Mouse (Mus musculus): ENCODE results near the gene Prn. TPM values are rescaled to one million over a fixed set of nuclear protein-coding genes. Genes with fewer than 3 reads are reported as not detected.

Gene Prn
- polyA plus RNA-seq, 1 experiment: not detected

- Histone ChIP-seq H3K4me3 (replicated peaks) (no peak overlapping the region), H3K36me3 (replicated peaks; ENCODE audit: low read length) (peaks cover 11% of the 10 kb centered on the region), H3K9me3 (no peaks in the 10 kb centered on the region), H3K4me1 (peaks cover 36% of the 10 kb centered on the region), H3K27me3 (replicated peaks) (no peaks in the 10 kb centered on the region)
- TF ChIP-seq GATA1 (IDR thresholded peaks at IDR 0.05; ENCODE audit: borderline replicate concordance, low read length): no peak
- no peak for TF ChIP-seq FLI1 (IDR thresholded peaks at IDR 0.05; ENCODE audit: low read length)
These were observed 23.3 kb downstream of the Prn start for GRCm38 (mm10) chr2:131933013-131933412.

GRCm38 (mm10) chr2:131933598-131933997 lies 23.8 kb downstream of the Prn start:
- Histone ChIP-seq H3K27me3 (replicated peaks) (no peaks in the 10 kb centered on the region), H3K36me3 (replicated peaks; ENCODE audit: low read length) (peaks cover 11% of the 10 kb centered on the region), H3K9me3 (no peaks in the 10 kb centered on the region), H3K4me3 (replicated peaks) (no peak overlapping the region), H3K4me1 (peaks cover 36% of the 10 kb centered on the region)
- TF ChIP-seq FLI1 (IDR thresholded peaks at IDR 0.05; ENCODE audit: low read length) (no peak), GATA1 (IDR thresholded peaks at IDR 0.05; ENCODE audit: borderline replicate concordance, low read length) (no peak)

GRCm38 (mm10) chr2:131934243-131934642 lies 24.5 kb downstream of the Prn start:
- H3K36me3 ChIP-seq (replicated peaks; ENCODE audit: low read length): peaks cover 11% of the 10 kb centered on the region
- peaks cover 36% of the 10 kb centered on the region for H3K4me1 ChIP-seq

GRCm38 (mm10) chr2:131935390-131936105 lies 25.8 kb downstream of the Prn start:
- H3K4me1 ChIP-seq: peaks cover 39% of the 10 kb centered on the region
- no peaks in the 10 kb centered on the region for H3K9me3 ChIP-seq
- peaks cover 11% of the 10 kb centered on the region for H3K36me3 ChIP-seq (replicated peaks; ENCODE audit: low read length)

More at GRCm38 (mm10) chr2:131934243-131934642, 24.5 kb downstream of the Prn start:
- Histone ChIP-seq H3K9me3 (no peaks in the 10 kb centered on the region), H3K4me3 (replicated peaks) (no peak overlapping the region), H3K27me3 (replicated peaks) (no peaks in the 10 kb centered on the region)
- TF ChIP-seq FLI1 (IDR thresholded peaks at IDR 0.05; ENCODE audit: low read length): no peak
- no peak for TF ChIP-seq GATA1 (IDR thresholded peaks at IDR 0.05; ENCODE audit: borderline replicate concordance, low read length)

GRCm38 (mm10) chr2:131936410-131936809 lies 26.7 kb downstream of the Prn start:
- no peaks in the 10 kb centered on the region for H3K9me3 ChIP-seq
- H3K36me3 ChIP-seq (replicated peaks; ENCODE audit: low read length): peaks cover 11% of the 10 kb centered on the region
- H3K27me3 ChIP-seq (replicated peaks): peaks cover 6% of the 10 kb centered on the region
- peaks cover 39% of the 10 kb centered on the region for H3K4me1 ChIP-seq
- TF ChIP-seq FLI1 (IDR thresholded peaks at IDR 0.05; ENCODE audit: low read length) (no peak), GATA1 (IDR thresholded peaks at IDR 0.05; ENCODE audit: borderline replicate concordance, low read length) (no peak)
- no peak overlapping the region for H3K4me3 ChIP-seq (replicated peaks)

More at GRCm38 (mm10) chr2:131935390-131936105, 25.8 kb downstream of the Prn start:
- Histone ChIP-seq H3K4me3 (replicated peaks) (no peak overlapping the region), H3K27me3 (replicated peaks) (peaks cover 2% of the 10 kb centered on the region)
- TF ChIP-seq FLI1 (IDR thresholded peaks at IDR 0.05; ENCODE audit: low read length) (no peak), GATA1 (IDR thresholded peaks at IDR 0.05; ENCODE audit: borderline replicate concordance, low read length) (no peak)

- TF ChIP-seq GATA1 (IDR thresholded peaks at IDR 0.05; ENCODE audit: borderline replicate concordance, low read length) (no peak), FLI1 (IDR thresholded peaks at IDR 0.05; ENCODE audit: low read length) (no peak)
- Histone ChIP-seq H3K27me3 (replicated peaks) (peaks cover 13% of the 10 kb centered on the region), H3K4me1 (peaks cover 19% of the 10 kb centered on the region), H3K36me3 (replicated peaks; ENCODE audit: low read length) (peaks cover 11% of the 10 kb centered on the region), H3K9me3 (no peaks in the 10 kb centered on the region), H3K4me3 (replicated peaks) (no peak overlapping the region)
These were observed 29.8 kb downstream of the Prn start for GRCm38 (mm10) chr2:131939404-131940111.

- no peaks in the 10 kb centered on the region for H3K9me3 ChIP-seq
- peaks cover 11% of the 10 kb centered on the region for H3K36me3 ChIP-seq (replicated peaks; ENCODE audit: low read length)
- TF ChIP-seq FLI1 (IDR thresholded peaks at IDR 0.05; ENCODE audit: low read length) (no peak), GATA1 (IDR thresholded peaks at IDR 0.05; ENCODE audit: borderline replicate concordance, low read length) (no peak)
- no peak overlapping the region for H3K4me3 ChIP-seq (replicated peaks)
- H3K27me3 ChIP-seq (replicated peaks): peaks cover 18% of the 10 kb centered on the region
- peaks cover 20% of the 10 kb centered on the region for H3K4me1 ChIP-seq
These were observed 30.7 kb downstream of the Prn start for GRCm38 (mm10) chr2:131940506-131940905.

GRCm38 (mm10) chr2:131941501-131941900 lies 31.7 kb downstream of the Prn start:
- TF ChIP-seq GATA1 (IDR thresholded peaks at IDR 0.05; ENCODE audit: borderline replicate concordance, low read length) (no peak), FLI1 (IDR thresholded peaks at IDR 0.05; ENCODE audit: low read length) (no peak)
- Histone ChIP-seq H3K36me3 (replicated peaks; ENCODE audit: low read length) (peaks cover 8% of the 10 kb centered on the region), H3K27me3 (replicated peaks) (peaks cover 27% of the 10 kb centered on the region), H3K9me3 (no peaks in the 10 kb centered on the region), H3K4me1 (peaks cover 21% of the 10 kb centered on the region), H3K4me3 (replicated peaks) (no peak overlapping the region)

GRCm38 (mm10) chr2:131944370-131944769 lies 34.6 kb downstream of the Prn start:
- Histone ChIP-seq H3K27me3 (replicated peaks) (peaks cover 49% of the 10 kb centered on the region), H3K9me3 (no peaks in the 10 kb centered on the region), H3K4me3 (replicated peaks) (no peak overlapping the region), H3K36me3 (replicated peaks; ENCODE audit: low read length) (no peaks in the 10 kb centered on the region), H3K4me1 (peaks cover 21% of the 10 kb centered on the region)
- TF ChIP-seq FLI1 (IDR thresholded peaks at IDR 0.05; ENCODE audit: low read length) (no peak), GATA1 (IDR thresholded peaks at IDR 0.05; ENCODE audit: borderline replicate concordance, low read length) (no peak)

- Histone ChIP-seq H3K9me3 (no peaks in the 10 kb centered on the region), H3K27me3 (replicated peaks) (peaks cover 49% of the 10 kb centered on the region), H3K4me1 (peaks cover 21% of the 10 kb centered on the region), H3K36me3 (replicated peaks; ENCODE audit: low read length) (no peaks in the 10 kb centered on the region), H3K4me3 (replicated peaks) (no peak overlapping the region)
- no peak for TF ChIP-seq FLI1 (IDR thresholded peaks at IDR 0.05; ENCODE audit: low read length)
- no peak for TF ChIP-seq GATA1 (IDR thresholded peaks at IDR 0.05; ENCODE audit: borderline replicate concordance, low read length)
These were observed 35.5 kb downstream of the Prn start for GRCm38 (mm10) chr2:131945225-131945624.
